Mouse (Mus musculus) frontal cortex, postnatal 14 days (tissue): Measurements from ENCODE around the gene Rpp14.

ENCODE experiments used
- DNase-seq, 2 experiments: peaks; one replicate each; pipeline ENCODE4 v3.0.0; 2022; ENCODE audit warnings: low spot score in 2 of 2

Rpp14 gene

DNA sequence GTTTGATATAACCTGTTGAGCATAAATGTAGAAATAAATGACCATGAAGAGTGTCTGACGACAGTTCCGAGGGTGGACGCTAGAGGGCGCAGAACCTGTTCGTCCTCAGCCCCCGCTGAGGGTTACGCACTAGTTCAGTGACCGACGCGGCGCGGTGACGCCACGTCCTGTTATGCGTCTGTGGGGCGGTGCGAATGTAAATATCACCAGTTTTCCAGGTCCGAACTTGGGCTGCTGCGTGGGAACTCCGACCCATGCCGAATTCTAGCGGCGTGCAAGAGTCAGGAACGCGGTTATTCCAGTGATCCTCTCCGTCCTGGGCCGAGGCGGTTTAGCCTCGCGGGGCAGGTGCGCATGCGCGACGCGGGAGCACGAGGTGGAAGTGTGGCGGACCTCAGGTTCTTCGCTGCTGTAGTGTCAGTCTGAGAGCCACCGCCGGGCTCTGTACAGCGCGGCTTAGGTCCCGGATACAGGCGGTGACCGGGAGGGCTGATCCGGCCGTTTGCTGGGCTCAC, at the start of gene Rpp14:
Gene Rpp14 (plus strand): TSS at position 203 of the 515 bp plus-strand sequence.
- peak; percentile 91 to 95 for DNase-seq

DNA sequence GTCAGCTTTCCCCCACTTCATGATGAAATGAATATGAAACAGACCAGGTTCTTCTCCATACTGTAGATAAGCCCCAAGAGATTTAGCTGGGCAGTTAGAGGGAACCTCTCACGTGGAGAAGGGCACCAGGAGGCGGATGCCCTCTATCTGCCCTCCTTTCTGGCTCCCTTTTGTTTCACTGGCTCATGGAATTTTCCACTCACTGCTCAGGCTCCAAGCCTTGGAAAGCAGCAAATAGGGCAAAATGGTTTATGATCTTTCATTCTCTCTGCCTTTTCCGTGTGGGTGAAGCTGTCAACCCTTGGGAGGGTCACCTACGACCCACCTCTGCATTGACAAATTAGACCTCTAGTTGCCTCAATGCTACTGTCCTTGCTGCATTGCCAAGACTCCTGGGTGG, 49.6 kb upstream of the Rpp14 start:
- no peak for DNase-seq

DNA sequence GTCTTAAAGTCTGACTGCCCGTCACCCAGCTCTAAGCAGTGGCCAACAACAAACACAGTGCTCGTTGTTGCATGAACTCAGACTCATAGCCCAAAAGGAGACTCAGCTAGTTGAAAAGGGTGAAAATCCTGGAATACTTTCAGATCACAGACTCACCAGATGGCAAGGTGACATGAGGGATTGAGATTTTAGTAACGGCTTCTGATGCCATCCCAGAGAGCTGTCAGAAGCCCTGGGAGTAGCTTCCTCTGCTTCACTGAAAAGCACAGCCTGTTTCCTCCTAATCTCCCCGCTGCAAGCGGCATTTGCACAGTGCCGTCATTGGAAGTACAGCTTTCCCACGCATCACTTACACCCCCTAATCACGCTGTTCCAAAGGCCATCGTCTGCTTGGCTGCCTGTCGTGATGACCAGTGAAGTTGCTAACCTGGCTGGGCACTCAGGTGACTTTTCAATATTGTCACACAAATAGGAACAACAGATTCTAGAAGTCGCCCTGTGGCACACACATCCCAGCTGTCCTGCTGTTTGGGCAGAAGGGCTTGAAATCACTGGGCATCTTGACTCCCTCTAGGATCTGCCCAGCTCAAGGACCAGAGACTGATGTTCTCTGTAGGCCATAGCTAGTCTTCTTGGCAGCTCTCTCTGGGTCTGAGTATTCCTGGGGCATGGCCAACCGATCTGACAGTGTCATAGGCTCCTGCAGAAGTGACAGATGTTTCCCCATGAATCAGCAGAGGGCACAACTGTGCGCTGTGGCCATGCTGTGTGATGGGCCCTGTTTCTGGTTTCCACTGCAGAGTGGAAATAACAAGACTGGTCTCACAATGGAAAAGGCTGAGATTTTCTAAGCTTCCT, 47.9 kb upstream of the Rpp14 start:
- peak in 1 of 2 experiments; percentile 25 for DNase-seq

DNA sequence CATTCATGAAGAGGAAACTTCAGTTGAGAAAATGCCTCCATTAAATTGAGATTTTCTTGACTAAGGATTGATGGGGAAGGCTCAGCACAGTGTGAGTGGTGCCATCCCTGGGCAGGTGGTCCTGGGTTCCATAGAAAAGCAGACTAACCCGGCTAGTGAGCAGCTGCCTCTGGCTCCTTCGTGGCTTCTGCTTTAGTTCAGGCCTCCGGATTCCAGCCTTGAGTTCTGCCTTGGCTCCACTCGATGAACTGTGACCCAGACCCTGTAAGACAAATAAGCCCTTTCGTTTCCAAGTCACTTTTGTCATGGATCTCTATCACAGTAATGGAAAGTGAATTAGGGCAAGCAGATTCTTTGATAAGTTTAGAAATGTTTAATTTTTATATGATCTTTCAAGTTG, 45.6 kb upstream of the Rpp14 start:
- DNase-seq = no peak

DNA sequence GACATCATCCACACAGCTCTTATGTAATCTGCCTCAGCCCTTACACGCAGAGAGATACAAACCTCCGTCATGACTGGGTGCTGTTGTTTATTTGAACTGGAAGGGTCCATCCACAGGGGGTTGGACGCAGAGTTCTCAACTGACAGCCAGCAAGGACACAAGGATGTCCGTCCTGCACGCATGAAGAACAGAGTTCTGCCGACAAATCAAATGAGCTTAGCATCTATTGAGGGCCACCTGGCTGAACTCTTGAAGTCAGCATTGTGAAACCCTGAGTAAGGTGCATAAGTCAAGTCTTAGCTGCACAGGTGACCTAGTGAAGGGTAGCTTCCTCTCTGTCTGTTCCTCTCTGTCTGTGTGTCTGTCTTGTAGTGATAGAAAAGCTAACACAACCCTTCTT, 44.2 kb upstream of the Rpp14 start:
- no peak for DNase-seq

- DNase-seq = no peak
These were observed 43.8 kb upstream of the Rpp14 start for GRCm38 (mm10) chr14:8036406-8036805.

DNA sequence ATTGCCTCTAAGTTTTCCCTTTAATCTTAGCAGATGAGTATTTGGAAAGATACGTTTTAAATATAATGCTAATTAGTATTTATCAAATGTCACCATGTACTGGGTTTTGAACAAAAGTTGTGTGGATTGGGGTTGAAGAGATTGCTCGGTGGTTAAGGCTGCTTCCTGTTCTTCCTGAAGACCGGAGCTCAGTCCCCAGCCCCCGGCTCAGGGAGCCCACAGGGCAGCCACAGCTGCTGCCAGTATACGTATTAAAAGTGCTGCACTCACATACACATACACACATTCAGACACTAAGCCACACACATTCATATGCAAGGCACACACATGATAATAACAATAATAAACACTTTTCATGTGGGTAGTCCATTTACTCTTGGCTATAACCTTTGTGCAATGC, 42.0 kb upstream of the Rpp14 start:
- DNase-seq = no peak

GRCm38 (mm10) chr14:8038791-8039448, 41.2 kb upstream of the Rpp14 start:
- DNase-seq = no peak

DNA sequence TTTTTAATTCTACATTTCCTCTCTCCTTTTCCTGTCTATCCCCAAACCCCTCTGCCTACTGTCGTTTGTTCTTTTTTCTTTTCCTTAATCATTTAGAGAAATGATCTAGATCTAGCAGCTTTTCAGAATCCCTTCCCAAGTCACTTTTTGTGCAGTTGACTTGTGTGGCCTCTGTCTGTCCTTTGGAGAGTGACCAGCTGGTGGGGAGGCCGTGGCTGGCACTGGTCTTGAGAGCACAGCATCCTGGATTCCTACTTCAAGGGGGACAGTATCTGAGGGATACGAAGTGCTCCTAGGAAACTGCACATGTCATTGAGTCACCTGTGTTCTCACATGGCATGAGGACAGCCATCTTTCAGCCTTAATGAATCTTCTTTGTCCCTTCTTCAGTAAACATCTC, 40.0 kb upstream of the Rpp14 start:
- no peak for DNase-seq

DNA sequence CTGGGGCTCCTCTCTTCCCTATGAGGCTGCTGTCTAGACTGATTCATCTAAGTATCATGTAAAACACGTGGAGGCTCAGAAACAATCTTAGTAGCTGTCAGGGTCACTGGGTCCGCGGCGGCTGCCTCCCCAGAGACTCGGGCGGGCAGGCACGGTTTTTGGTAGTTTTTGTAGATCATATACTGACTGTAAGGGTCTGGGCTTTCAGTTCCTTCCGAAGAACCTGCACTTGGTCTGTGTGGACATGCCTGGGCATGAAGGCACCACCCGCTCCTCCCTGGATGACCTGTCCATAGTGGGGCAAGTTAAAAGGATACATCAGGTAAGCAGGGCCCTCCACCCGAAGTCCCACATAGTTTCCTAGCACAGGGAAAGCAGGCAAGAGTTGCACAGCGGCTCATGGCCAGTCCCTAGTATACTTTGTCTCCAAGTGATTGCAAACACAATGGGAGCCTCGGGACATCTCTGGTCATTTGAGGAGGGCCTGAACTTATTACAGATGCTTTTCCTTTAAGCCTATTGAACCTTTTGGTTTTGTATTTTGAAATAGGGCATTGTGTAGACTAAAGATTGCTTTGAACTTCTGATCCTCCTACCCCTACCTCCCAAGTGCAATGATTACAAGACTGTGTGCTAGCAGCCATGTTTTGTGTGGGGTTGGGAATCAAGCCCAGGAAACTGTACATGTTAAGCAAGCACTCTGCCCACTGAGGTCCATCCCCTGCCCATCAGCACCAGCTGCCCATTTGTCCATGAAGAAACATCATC, 39.1 kb upstream of the Rpp14 start:
- no peak for DNase-seq

GRCm38 (mm10) chr14:8042120-8042519, 38.0 kb upstream of the Rpp14 start:
- no peak for DNase-seq

GRCm38 (mm10) chr14:8042577-8042976, 37.6 kb upstream of the Rpp14 start:
- DNase-seq = no peak

DNA sequence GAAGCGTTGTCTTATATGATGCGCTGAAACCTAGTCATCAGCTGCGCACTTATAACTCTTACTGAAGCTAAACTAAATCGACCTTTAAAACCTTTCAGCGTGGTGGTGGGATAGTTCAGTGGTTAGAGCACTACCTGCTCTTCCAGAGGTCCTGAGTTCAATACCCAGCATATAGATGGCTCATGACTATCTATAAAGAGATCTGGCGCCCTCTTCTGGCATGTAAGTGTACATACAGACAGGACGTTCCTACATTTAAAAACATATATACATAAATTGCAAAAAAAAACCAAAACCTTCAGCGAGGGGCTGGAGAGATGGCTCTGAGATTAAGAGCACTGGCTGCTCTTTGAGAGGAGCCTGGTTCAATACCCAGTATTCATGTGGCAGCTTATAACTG, 35.8 kb upstream of the Rpp14 start:
- DNase-seq = no peak

DNA sequence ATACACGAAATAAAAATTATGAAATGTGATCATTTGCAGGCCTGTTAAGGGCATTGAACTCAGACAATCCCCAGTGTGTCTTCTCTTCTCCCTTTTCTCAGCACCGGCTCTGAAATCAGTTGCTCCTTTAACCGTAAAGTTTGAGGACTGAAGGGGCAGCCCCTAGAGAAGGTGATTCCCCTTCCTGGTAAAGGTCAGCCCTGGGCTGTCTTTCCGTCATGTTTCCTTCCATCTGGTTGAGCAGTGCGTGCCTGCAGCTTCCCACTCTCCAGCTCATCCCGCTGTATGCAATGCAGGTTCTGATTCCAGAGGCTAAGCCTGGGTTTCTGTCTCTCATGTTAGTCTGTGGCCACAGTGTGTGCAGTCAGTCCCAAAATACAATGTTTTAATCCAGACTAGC, 35.4 kb upstream of the Rpp14 start:
- no peak for DNase-seq

GRCm38 (mm10) chr14:8045187-8045846, 34.9 kb upstream of the Rpp14 start:
- DNase-seq = no peak

- DNase-seq = no peak
These were observed 33.3 kb upstream of the Rpp14 start for GRCm38 (mm10) chr14:8046839-8047238.

- DNase-seq = no peak
These were observed 30.8 kb upstream of the Rpp14 start for GRCm38 (mm10) chr14:8049334-8049733.

- DNase-seq = no peak
These were observed 28.3 kb upstream of the Rpp14 start for GRCm38 (mm10) chr14:8051869-8052268.

- no peak for DNase-seq
These were observed 27.5 kb upstream of the Rpp14 start for GRCm38 (mm10) chr14:8052661-8053060.

DNA sequence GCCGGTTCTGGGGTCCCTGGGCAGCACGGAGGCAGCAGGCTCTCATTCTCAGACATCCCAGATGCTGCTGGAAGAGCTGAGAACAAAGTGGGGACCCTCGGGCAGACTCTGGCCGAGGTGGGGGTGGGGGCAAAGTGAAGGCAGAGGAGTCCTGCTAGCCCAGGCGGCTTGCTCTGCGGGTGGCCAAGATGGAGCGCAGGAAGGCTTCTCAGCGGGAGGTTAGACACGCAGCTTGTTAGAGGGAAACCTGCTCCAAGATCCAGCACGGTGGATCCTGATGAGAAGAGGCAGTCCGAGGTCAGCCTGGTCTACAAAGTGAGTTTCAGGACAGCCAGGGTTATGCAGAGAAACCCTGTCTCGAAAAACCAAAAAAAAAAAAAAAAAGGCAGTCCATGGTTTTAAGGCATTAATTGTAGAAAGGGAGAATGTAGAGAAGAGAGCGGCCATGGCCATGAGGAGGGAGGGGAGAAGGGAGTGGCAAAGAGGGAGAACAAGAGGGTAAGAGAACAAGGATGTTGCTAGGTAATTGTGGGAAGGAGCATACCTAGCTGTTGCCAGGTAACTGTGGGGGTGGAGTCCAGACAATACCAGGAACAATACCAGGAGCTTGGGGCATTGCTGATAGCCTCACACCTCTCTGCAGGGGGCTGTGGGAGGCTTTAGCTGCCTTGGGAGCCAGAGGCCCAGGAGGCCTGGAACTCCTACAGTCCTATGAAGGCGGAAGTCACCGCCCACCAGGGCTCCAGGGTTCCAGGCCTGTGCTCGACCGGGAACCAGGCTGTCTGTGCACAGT, 25.7 kb upstream of the Rpp14 start:
- DNase-seq = no peak

GRCm38 (mm10) chr14:8056076-8056475, 24.1 kb upstream of the Rpp14 start:
- DNase-seq = no peak
